Mouse (Mus musculus): ENCODE data around the gene Tmem253. TPM values are rescaled to one million over a fixed set of nuclear protein-coding genes. Genes with fewer than 3 reads are reported as not detected.

Gene Tmem253
- polyA plus RNA-seq, 1 experiment from 2014 or later: 0.43 TPM

- H3K27ac ChIP-seq (replicated peaks): no peak overlapping the region
- WGBS: 74% methylated on average over 1 of the region's 1 CpGs
- ATAC-seq (ENCODE audit: extremely low read depth, insufficient number of reproducible peaks, low FRiP score, low TSS enrichment): no peak
- H3K9me3 ChIP-seq: no peaks in the 10 kb centered on the region; the same call in 1 of the 2 replicates
- H3K4me1 ChIP-seq: no peaks in the 10 kb centered on the region
- no peak overlapping the region for H3K4me3 ChIP-seq
- no peak overlapping the region for H3K4me2 ChIP-seq
- H3K36me3 ChIP-seq: no peaks in the 10 kb centered on the region
- H3K9ac ChIP-seq: no peak overlapping the region
- no peaks in the 10 kb centered on the region for H3K27me3 ChIP-seq (replicated peaks)
Observed at GRCm38 (mm10) chr14:52060800-52061199, 45.3 kb downstream of the Tmem253 start.

DNA sequence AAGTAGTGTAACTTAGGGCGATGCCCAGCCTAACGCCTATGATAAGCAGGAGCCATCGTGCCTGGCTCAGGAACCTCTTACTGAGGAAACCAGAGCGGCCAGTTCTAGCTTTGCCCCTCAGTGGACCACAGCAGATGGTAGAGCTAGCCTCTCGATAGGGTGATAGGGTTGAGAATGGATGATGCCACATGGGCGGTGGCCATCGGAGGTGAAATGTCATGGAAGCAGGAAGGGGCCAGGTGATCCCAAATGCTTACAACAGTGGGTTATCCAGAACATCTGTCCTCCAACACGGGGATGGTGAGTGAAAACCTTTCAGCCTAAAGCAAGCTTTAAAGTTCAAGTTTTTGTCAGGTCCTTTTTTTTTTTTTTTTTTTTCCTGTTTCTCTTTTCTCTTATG lies 46.3 kb downstream of the Tmem253 start:
- Histone ChIP-seq H3K9ac (no peak overlapping the region), H3K27me3 (replicated peaks) (no peaks in the 10 kb centered on the region), H3K36me3 (no peaks in the 10 kb centered on the region), H3K27ac (replicated peaks) (no peak overlapping the region), H3K4me2 (no peak overlapping the region), H3K4me1 (no peaks in the 10 kb centered on the region), H3K4me3 (no peak overlapping the region), H3K9me3 (no peaks in the 10 kb centered on the region; the same call in 1 of the 2 replicates)
- WGBS: 81% methylated on average over 8 of the region's 8 CpGs
- no peak for ATAC-seq (ENCODE audit: extremely low read depth, insufficient number of reproducible peaks, low FRiP score, low TSS enrichment)

- Histone ChIP-seq H3K27me3 (replicated peaks) (no peaks in the 10 kb centered on the region), H3K4me2 (no peak overlapping the region), H3K4me1 (no peaks in the 10 kb centered on the region), H3K9me3 (no peaks in the 10 kb centered on the region; the same call in 1 of the 2 replicates), H3K27ac (replicated peaks) (no peak overlapping the region), H3K4me3 (no peak overlapping the region), H3K36me3 (peaks cover 10% of the 10 kb centered on the region), H3K9ac (no peak overlapping the region)
- ATAC-seq (ENCODE audit: extremely low read depth, insufficient number of reproducible peaks, low FRiP score, low TSS enrichment): no peak
- 56% methylated on average over 4 of the region's 4 CpGs for WGBS
Observed at GRCm38 (mm10) chr14:52066135-52066534, 50.7 kb downstream of the Tmem253 start.

Other genes starting within 250 kb of the Tmem253 start
- not detected in 2 replicates for gene Ang4, start 242.1 kb upstream of the Tmem253 start, polyA plus RNA-seq (2015; fragmentation: Nextera tagmentation; extraction: Ambion mirVana)
- gene AY358078, start 215.6 kb upstream of the Tmem253 start, polyA plus RNA-seq (2015; fragmentation: Nextera tagmentation; extraction: Ambion mirVana): not detected in 2 replicates
- not detected in 2 replicates for gene Ear6, start 162.0 kb upstream of the Tmem253 start, polyA plus RNA-seq (2015; fragmentation: Nextera tagmentation; extraction: Ambion mirVana)
- gene Mettl17, start 130.8 kb upstream of the Tmem253 start, polyA plus RNA-seq (2015; fragmentation: Nextera tagmentation; extraction: Ambion mirVana): 38.3 and 40.5 TPM in 2 replicates
- gene Slc39a2, start 122.8 kb upstream of the Tmem253 start, polyA plus RNA-seq (2015; fragmentation: Nextera tagmentation; extraction: Ambion mirVana): 0.13 and 0.48 TPM in 2 replicates
- gene Ndrg2, start 101.5 kb upstream of the Tmem253 start, polyA plus RNA-seq (2015; fragmentation: Nextera tagmentation; extraction: Ambion mirVana): 223 and 248 TPM in 2 replicates
- not detected in 2 replicates for gene Tppp2, start 97.2 kb upstream of the Tmem253 start, polyA plus RNA-seq (2015; fragmentation: Nextera tagmentation; extraction: Ambion mirVana)
- gene Rnase13, start 92.9 kb upstream of the Tmem253 start, polyA plus RNA-seq (2015; fragmentation: Nextera tagmentation; extraction: Ambion mirVana): not detected in 2 replicates
- 63.9 and 69.5 TPM in 2 replicates for gene Arhgef40, start 30.9 kb upstream of the Tmem253 start, polyA plus RNA-seq (2015; fragmentation: Nextera tagmentation; extraction: Ambion mirVana)
- 14.5 and 15.6 TPM in 2 replicates for gene Zfp219, start 5.1 kb downstream of the Tmem253 start, polyA plus RNA-seq (2015; fragmentation: Nextera tagmentation; extraction: Ambion mirVana)
- not detected in 2 replicates for gene Olfr221, start 26.8 kb downstream of the Tmem253 start, polyA plus RNA-seq (2015; fragmentation: Nextera tagmentation; extraction: Ambion mirVana)
- gene Hnrnpc, start 88.4 kb downstream of the Tmem253 start, polyA plus RNA-seq (2015; fragmentation: Nextera tagmentation; extraction: Ambion mirVana): 340 and 392 TPM in 2 replicates
- 37.7 and 38.8 TPM in 2 replicates for gene Rpgrip1, start 95.0 kb downstream of the Tmem253 start, polyA plus RNA-seq (2015; fragmentation: Nextera tagmentation; extraction: Ambion mirVana)
- 28.0 and 29.8 TPM in 2 replicates for gene Supt16, start 181.8 kb downstream of the Tmem253 start, polyA plus RNA-seq (2015; fragmentation: Nextera tagmentation; extraction: Ambion mirVana)
- 17.6 and 18.7 TPM in 2 replicates for gene Chd8, start 242.1 kb downstream of the Tmem253 start, polyA plus RNA-seq (2015; fragmentation: Nextera tagmentation; extraction: Ambion mirVana)